Comparison of ENCODE assay signal across 8 mouse cellular contexts in genomic region chr6:18171614-18172013, GRCm38 (mm10). TPM values are rescaled to one million over a fixed set of nuclear protein-coding genes. Genes with fewer than 3 reads are reported as not detected.
DNase-seq lines count a peak whose midpoint lies in the region; ATAC-seq and TF ChIP-seq lines count a peak whose summit lies in the region.

No protein-coding gene starts in this region.

- no peak overlapping the region for H3K4me3 ChIP-seq in MEL (ENCODE audit: control insufficient read depth in 1 of 2, insufficient read depth in 1 of 2, low read depth in 2 of 2, low read length in 2 of 2)
- peak overlapping the region; percentile 7; the same call in 1 of the 2 replicates for H3K4me3 ChIP-seq in cortical plate, adult 2 months (ENCODE audit: insufficient read depth, low read length)
- H3K4me3 ChIP-seq in midbrain, embryonic 14.5 days (replicated peaks; ENCODE audit: low read depth, low read length): no peak overlapping the region
- H3K4me3 ChIP-seq in cerebellum, adult 2 months (replicated peaks; ENCODE audit: insufficient read depth, low read depth, low read length): no peak overlapping the region
- no peak overlapping the region for H3K4me3 ChIP-seq in thymus, adult 2 months (ENCODE audit: control insufficient read depth, insufficient read depth, low read length)

- TF ChIP-seq RAD21 in MEL (IDR thresholded peaks at IDR 0.05; ENCODE audit: low read depth, low read length): no peak; the same call in 1 of the 2 replicates

- no peaks in the 10 kb centered on the region for H3K79me2 ChIP-seq in MEL (ENCODE audit: control insufficient read depth, insufficient read depth, low read length, poor library complexity)

- H3K27ac ChIP-seq in MEL (ENCODE audit: control insufficient read depth, low read depth, low read length): no peak overlapping the region
- H3K27ac ChIP-seq in cortical plate, adult 2 months (ENCODE audit: insufficient read depth, low read length): no peak overlapping the region
- H3K27ac ChIP-seq in midbrain, embryonic 14.5 days (replicated peaks; ENCODE audit: low read depth, low read length): no peak overlapping the region
- no peak overlapping the region for H3K27ac ChIP-seq in cerebellum, adult 2 months (ENCODE audit: insufficient read depth, low read length)
- no peak overlapping the region for H3K27ac ChIP-seq in thymus, adult 2 months (ENCODE audit: control insufficient read depth, insufficient read depth, low read length)

- TF ChIP-seq CTCF in MEL (IDR thresholded peaks at IDR 0.05 in 2 of 3, conservative IDR thresholded peaks at IDR 0.05 in 1 of 3; ENCODE audit: control insufficient read depth in 1 of 3, insufficient read depth in 1 of 3, low read depth in 2 of 3, low read length in 3 of 3, poor library complexity in 1 of 3, severe bottlenecking in 1 of 3): peak; percentile 5 to 46 (median 31); a peak in 4 of 6 replicates
- TF ChIP-seq CTCF in cortical plate, adult 2 months (IDR thresholded peaks at IDR 0.05; ENCODE audit: extremely low read depth, insufficient read depth, low read length): peak; percentile 42
- no peak for TF ChIP-seq CTCF in cerebellum, adult 2 months (IDR thresholded peaks at IDR 0.05; ENCODE audit: borderline replicate concordance, insufficient read depth, low read depth, low read length)
- no peak for TF ChIP-seq CTCF in thymus, adult 2 months (IDR thresholded peaks at IDR 0.05; ENCODE audit: borderline replicate concordance, control insufficient read depth, extremely low read depth, insufficient read depth, low read length, poor library complexity)

- DNase-seq in layer of hippocampus, adult 11-12 months (ENCODE audit: low spot score): peak; percentile 7
- no peak for DNase-seq in layer of hippocampus, adult 8-10 months (ENCODE audit: low spot score in 2 of 2)
- DNase-seq in MEL (ENCODE audit: low read depth, low spot score): peak; percentile 11
- DNase-seq in kidney, postnatal 10 days: peak; percentile 61
- DNase-seq in midbrain, embryonic 14.5 days: peak; percentile 12
- no peak for DNase-seq in cerebellum, adult 2 months
- DNase-seq in thymus, adult 2 months: no peak

- 50% methylated on average over 8 of the region's 8 CpGs for WGBS in midbrain, embryonic 14.5 days
- WGBS in cerebellum, adult 2 months: 68% methylated on average over 8 of the region's 8 CpGs
- WGBS in thymus, adult 2 months: 42% methylated on average over 8 of the region's 8 CpGs

- H3K4me1 ChIP-seq in MEL (ENCODE audit: control insufficient read depth in 1 of 2, insufficient read depth in 2 of 2, low read length in 2 of 2): no peaks in the 10 kb centered on the region
- no peaks in the 10 kb centered on the region for H3K4me1 ChIP-seq in cortical plate, adult 2 months (ENCODE audit: control insufficient read depth, insufficient read depth, low read length)
- H3K4me1 ChIP-seq in midbrain, embryonic 14.5 days (ENCODE audit: control insufficient read depth, insufficient read depth, low read length): no peaks in the 10 kb centered on the region
- H3K4me1 ChIP-seq in cerebellum, adult 2 months (ENCODE audit: control insufficient read depth, insufficient read depth, low read length): no peaks in the 10 kb centered on the region
- no peaks in the 10 kb centered on the region for H3K4me1 ChIP-seq in thymus, adult 2 months (replicated peaks; ENCODE audit: control insufficient read depth, insufficient read depth, low read length)

- H3K27me3 ChIP-seq in MEL (ENCODE audit: control insufficient read depth in 1 of 2, insufficient read depth in 2 of 2, low read length in 2 of 2): no peaks in the 10 kb centered on the region; a peak in 1 of 4 replicates
- H3K27me3 ChIP-seq in midbrain, embryonic 14.5 days (ENCODE audit: control insufficient read depth, insufficient read depth, low read length): no peaks in the 10 kb centered on the region
- no peaks in the 10 kb centered on the region; the same call in 1 of the 2 replicates for H3K27me3 ChIP-seq in cerebellum, adult 2 months (ENCODE audit: control insufficient read depth, insufficient read depth, low read length)
- no peaks in the 10 kb centered on the region for H3K27me3 ChIP-seq in thymus, adult 2 months (ENCODE audit: control insufficient read depth, insufficient read depth, low read length)

- no peak for TF ChIP-seq POLR2A in MEL (IDR thresholded peaks at IDR 0.05; ENCODE audit: control insufficient read depth in 1 of 2, insufficient read depth in 1 of 2, low read depth in 1 of 2, low read length in 2 of 2, poor library complexity in 1 of 2)
- no peak for TF ChIP-seq POLR2A in cortical plate, adult 2 months (IDR thresholded peaks at IDR 0.05; ENCODE audit: extremely low read depth, insufficient read depth, low read length)
- TF ChIP-seq POLR2A in cerebellum, adult 2 months (IDR thresholded peaks at IDR 0.05; ENCODE audit: borderline replicate concordance, insufficient read depth, low read length): no peak
- no peak for TF ChIP-seq POLR2A in thymus, adult 2 months (IDR thresholded peaks at IDR 0.05; ENCODE audit: control insufficient read depth, extremely low read depth, insufficient read depth, low read length, poor library complexity)

- ATAC-seq in midbrain, embryonic 14.5 days (ENCODE audit: low FRiP score, low TSS enrichment): no peak; the same call in 1 of the 2 replicates

- no peaks in the 10 kb centered on the region for H3K36me3 ChIP-seq in MEL (ENCODE audit: control insufficient read depth in 1 of 2, insufficient read depth in 2 of 2, low read length in 2 of 2)
- no peaks in the 10 kb centered on the region for H3K36me3 ChIP-seq in midbrain, embryonic 14.5 days (ENCODE audit: control insufficient read depth, insufficient read depth, low read length)
- H3K36me3 ChIP-seq in thymus, adult 2 months (ENCODE audit: control insufficient read depth, insufficient read depth, low read length): no peaks in the 10 kb centered on the region

- no peak overlapping the region for H3K4me2 ChIP-seq in midbrain, embryonic 14.5 days (ENCODE audit: low read length)

- no peak for TF ChIP-seq EP300 in MEL (IDR thresholded peaks at IDR 0.05; ENCODE audit: low read depth in 1 of 2, low read length in 2 of 2)

- no peaks in the 10 kb centered on the region for H3K9me3 ChIP-seq in MEL (replicated peaks; ENCODE audit: insufficient read depth, low read length)
- no peaks in the 10 kb centered on the region for H3K9me3 ChIP-seq in midbrain, embryonic 14.5 days (ENCODE audit: control insufficient read depth, low read length)

- H3K9ac ChIP-seq in MEL (ENCODE audit: control insufficient read depth, low read depth, low read length, poor library complexity, severe bottlenecking): no peak overlapping the region
- H3K9ac ChIP-seq in midbrain, embryonic 14.5 days (replicated peaks; ENCODE audit: low read length): no peak overlapping the region

TF ChIP-seq in MEL, 35 proteins besides CTCF, POLR2A, EP300 and RAD21:
- TF ChIP-seq CHD2 (IDR thresholded peaks at IDR 0.05; ENCODE audit: low read length): no peak
- peak; percentile 33 for TF ChIP-seq SMC3 (IDR thresholded peaks at IDR 0.05; ENCODE audit: low read depth, low read length)
- no peak for TF ChIP-seq USF1 (IDR thresholded peaks at IDR 0.05; ENCODE audit: low read depth, low read length)
- no peak for TF ChIP-seq GABPA (IDR thresholded peaks at IDR 0.05; ENCODE audit: low read depth, low read length)

RNA-seq across cellular contexts. Expression of gene Cftr, which starts 1.1 kb away (rescaled TPM):
- total RNA-seq in layer of hippocampus, adult 8-10 months (2022): under 1 TPM; 0.14 to 0.27 (median 0.17) TPM
- not detected in 2 replicates for total RNA-seq in MEL (2012; rRNA removed)
- polyA plus RNA-seq in MEL (2012; ENCODE audit: insufficient read depth in 1 of 2, insufficient read length in 2 of 2, low read depth in 1 of 2, low replicate concordance in 2 of 2, missing spikeins in 1 of 2): not detected
- 0.34 and 0.42 TPM in 2 replicates for polyA plus RNA-seq in cortical plate, adult 2 months (2012; rRNA removed)
- 0.70 and 0.98 TPM in 2 replicates for polyA plus RNA-seq in midbrain, embryonic 14.5 days (2014; fragmentation: Nextera tagmentation; extraction: Ambion mirVana)
- polyA plus RNA-seq in cerebellum, adult 2 months (2012; rRNA removed): 0.08 and 0.11 TPM in 2 replicates
- polyA plus RNA-seq in thymus, adult 2 months (2012; rRNA removed): 0.08 and 0.12 TPM in 2 replicates

Comparison
In these comparisons a context has a peak if more than half of its experiments do, and no peak if none do; other contexts are left out.
1. DNase-seq: peak in layer of hippocampus, adult 11-12 months (single experiment), MEL (single experiment), kidney, postnatal 10 days (single experiment) and midbrain, embryonic 14.5 days (single experiment); none in layer of hippocampus, adult 8-10 months (0 of 2), cerebellum, adult 2 months (0 of 2) and thymus, adult 2 months (single experiment).
2. CTCF ChIP-seq: peak in MEL (3 of 3) and cortical plate, adult 2 months (single experiment); none in cerebellum, adult 2 months (single experiment) and thymus, adult 2 months (single experiment).